Mouse (Mus musculus) MEL (cell line): ENCODE measurements around the gene Rbm26. TPM values are rescaled to one million over a fixed set of nuclear protein-coding genes. Genes with fewer than 3 reads are reported as not detected.

Source experiments
- DNase-seq: peaks from one replicate; pipeline ENCODE4 v3.0.0; 2011; ENCODE audit warnings: low read depth, low spot score
- H3K27ac ChIP-seq: 2 replicates; pipeline ENCODE4 v1.5.1; 2012; ENCODE audit warnings: low read depth, mild to moderate bottlenecking, control low read depth, low read length, moderate library complexity; ENCODE audit not compliant: control insufficient read depth
- H3K27me3 ChIP-seq, 2 experiments: fragments of 150-350 bp in 1 of 2; sonication (generic) in 1 of 2; 2 replicates each; pipeline ENCODE4 v1.6.1; 2012; ENCODE audit warnings: low read length in 2 of 2, mild to moderate bottlenecking in 2 of 2, improper control_type of control experiment in 1 of 2, moderate library complexity in 1 of 2; ENCODE audit not compliant: insufficient read depth in 2 of 2, control insufficient read depth in 1 of 2
- H3K36me3 ChIP-seq, 2 experiments: 2 replicates each; pipeline ENCODE4 v1.6.1; 2012 to 2014; ENCODE audit warnings: low read length in 2 of 2, improper control_type of control experiment in 1 of 2, inconsistent platforms in 1 of 2, mild to moderate bottlenecking in 1 of 2; ENCODE audit not compliant: insufficient read depth in 2 of 2, control insufficient read depth in 1 of 2
- H3K4me1 ChIP-seq, 2 experiments: fragments of 150-350 bp in 1 of 2; sonication (generic) in 1 of 2; 2 replicates each; pipeline ENCODE4 v1.6.1; 2012; ENCODE audit warnings: low read length in 2 of 2, improper control_type of control experiment in 1 of 2, mild to moderate bottlenecking in 1 of 2; ENCODE audit not compliant: insufficient read depth in 2 of 2, control insufficient read depth in 1 of 2
- H3K4me3 ChIP-seq, 2 experiments: fragments of 150-350 bp in 1 of 2; sonication (generic) in 1 of 2; 2 replicates each; pipeline ENCODE4 v1.5.1; 2012; ENCODE audit warnings: low read depth in 2 of 2, low read length in 2 of 2, mild to moderate bottlenecking in 2 of 2, moderate library complexity in 2 of 2, control low read depth in 1 of 2, improper control_type of control experiment in 1 of 2; ENCODE audit not compliant: control insufficient read depth in 1 of 2, insufficient read depth in 1 of 2
- H3K79me2 ChIP-seq: 2 replicates; pipeline ENCODE4 v1.6.1; 2012; ENCODE audit warnings: mild to moderate bottlenecking, low read length, moderate library complexity; ENCODE audit not compliant: control insufficient read depth, poor library complexity, insufficient read depth
- H3K9ac ChIP-seq: 2 replicates; pipeline ENCODE4 v1.6.1; 2012; ENCODE audit warnings: low read depth, mild to moderate bottlenecking, control low read depth, low read length, moderate library complexity; ENCODE audit not compliant: control insufficient read depth, poor library complexity, severe bottlenecking
- H3K9me3 ChIP-seq: fragments of 150-350 bp; sonication (generic); replicated peaks from 2 replicates; pipeline ENCODE4 v1.6.1; 2012; ENCODE audit warnings: mild to moderate bottlenecking, low read length, improper control_type of control experiment, moderate library complexity; ENCODE audit not compliant: insufficient read depth
- CHD2 ChIP-seq: IDR thresholded peaks from 2 replicates; pipeline ENCODE4 v1.6.1; 2011; ENCODE audit warnings: low read length, improper control_type of control experiment
- ELF1 ChIP-seq: IDR thresholded peaks from 2 replicates; pipeline ENCODE4 v1.6.1; 2014; ENCODE audit warnings: low read depth, mild to moderate bottlenecking, inconsistent platforms, low read length, improper control_type of control experiment, moderate library complexity
- EP300 ChIP-seq, 2 experiments: IDR thresholded peaks; 2 replicates each; pipeline ENCODE4 v1.6.1; 2011; ENCODE audit warnings: improper control_type of control experiment in 2 of 2, low read length in 2 of 2, low read depth in 1 of 2, mild to moderate bottlenecking in 1 of 2
- ETS1 ChIP-seq: IDR thresholded peaks from 2 replicates; pipeline ENCODE4 v1.6.1; 2012; ENCODE audit warnings: low read depth, mild to moderate bottlenecking, inconsistent platforms, low read length, improper control_type of control experiment, moderate library complexity
- MAX ChIP-seq: IDR thresholded peaks from 2 replicates; pipeline ENCODE4 v1.6.1; 2011; ENCODE audit warnings: low read length, improper control_type of control experiment
- MEF2A ChIP-seq: IDR thresholded peaks from 2 replicates; pipeline ENCODE4 v1.6.1; 2014; ENCODE audit warnings: low read depth, mild to moderate bottlenecking, inconsistent platforms, low read length, improper control_type of control experiment; ENCODE audit not compliant: poor library complexity, insufficient replicate concordance, severe bottlenecking; ENCODE audit errors: extremely low read depth
- MXI1 ChIP-seq: IDR thresholded peaks from 2 replicates; pipeline ENCODE4 v1.6.1; 2011; ENCODE audit warnings: mild to moderate bottlenecking, low read depth, low read length, improper control_type of control experiment
- MYC ChIP-seq: IDR thresholded peaks from 2 replicates; pipeline ENCODE4 v1.6.1; 2011; ENCODE audit warnings: low read depth, mild to moderate bottlenecking, low read length, improper control_type of control experiment, moderate library complexity
- NELFE ChIP-seq: IDR thresholded peaks from 2 replicates; pipeline ENCODE4 v1.6.1; 2011; ENCODE audit warnings: low read depth, low read length, improper control_type of control experiment
- RAD21 ChIP-seq: IDR thresholded peaks from 2 replicates; pipeline ENCODE4 v1.6.1; 2011; ENCODE audit warnings: mild to moderate bottlenecking, low read depth, low read length, improper control_type of control experiment
- RCOR1 ChIP-seq: IDR thresholded peaks from 2 replicates; pipeline ENCODE4 v1.6.1; 2012; ENCODE audit warnings: low read depth, mild to moderate bottlenecking, inconsistent platforms, low read length, improper control_type of control experiment
- SIN3A ChIP-seq: IDR thresholded peaks from 2 replicates; pipeline ENCODE4 v1.6.1; 2012; ENCODE audit warnings: low read length, improper control_type of control experiment, inconsistent platforms
- SMC3 ChIP-seq: IDR thresholded peaks from 2 replicates; pipeline ENCODE4 v1.6.1; 2011; ENCODE audit warnings: low read depth, low read length, improper control_type of control experiment
- TBP ChIP-seq: IDR thresholded peaks from 2 replicates; pipeline ENCODE4 v1.8.0; 2011; ENCODE audit warnings: low read depth, low read length, improper control_type of control experiment
- TCF12 ChIP-seq: IDR thresholded peaks from 2 replicates; pipeline ENCODE4 v1.6.1; 2014; ENCODE audit warnings: low read depth, mild to moderate bottlenecking, inconsistent platforms, low read length, improper control_type of control experiment, moderate library complexity
- USF1 ChIP-seq: IDR thresholded peaks from 2 replicates; pipeline ENCODE4 v1.6.1; 2014; ENCODE audit warnings: low read depth, mild to moderate bottlenecking, inconsistent platforms, low read length, improper control_type of control experiment, moderate library complexity
- ZC3H11A ChIP-seq: IDR thresholded peaks from 2 replicates; pipeline ENCODE4 v1.6.1; 2012; ENCODE audit warnings: low read depth, mild to moderate bottlenecking, inconsistent platforms, low read length, improper control_type of control experiment
- ZKSCAN1 ChIP-seq: IDR thresholded peaks from 2 replicates; pipeline ENCODE4 v1.6.1; 2012; ENCODE audit warnings: low read depth, mild to moderate bottlenecking, inconsistent platforms, low read length, improper control_type of control experiment, moderate library complexity
- ZNF384 ChIP-seq: IDR thresholded peaks from 2 replicates; pipeline ENCODE4 v1.6.1; 2012; ENCODE audit warnings: low read depth, mild to moderate bottlenecking, inconsistent platforms, low read length, improper control_type of control experiment
- polyA plus RNA-seq, 2 experiments: library from polyadenylated mRNA; stranded (reverse) in 1 of 2; unstranded in 1 of 2; fragments of >175 nt in 1 of 2; fragments of >200 nt in 1 of 2; gene quantifications; 2 replicates each; pipeline versions ENCODE4 v1.2.1 to v1.2.4; 2012; ENCODE audit warnings: low replicate concordance in 2 of 2, low read depth in 1 of 2; ENCODE audit not compliant: insufficient read length in 2 of 2, insufficient read depth in 1 of 2, missing spikeins in 1 of 2
- total RNA-seq: library from RNA; depleted of rRNA; stranded (reverse); fragments of 300-350 nt; gene quantifications from 2 replicates; pipeline ENCODE4 v1.2.3, GENCODE M21; 2012

The Rbm26 gene
- total and polyA plus RNA-seq, 3 experiments = 27.7 to 55.9 (median 47.8) TPM

- H3K27me3 ChIP-seq = no peaks in the 10 kb centered on the region
- no peak overlapping the region for H3K9ac ChIP-seq
Observed at GRCm38 (mm10) chr14:105167181-105167580, 9.9 kb downstream of the Rbm26 start.

GRCm38 (mm10) chr14:105164793-105165192, 12.3 kb downstream of the Rbm26 start:
- Histone ChIP-seq H3K4me3 (no peak overlapping the region), H3K27ac (no peak overlapping the region), H3K27me3 (no peaks in the 10 kb centered on the region), H3K9me3 (no peaks in the 10 kb centered on the region)
- peak; percentile 28 for DNase-seq
- no peak for TF ChIP-seq SMC3
- 0 out of 2 replicates have a peak, but pooled peaks have one; percentile 17 for TF ChIP-seq ELF1
- TF ChIP-seq, all 39 proteins: peak for 1
- peaks cover 54% of the 10 kb centered on the region for H3K79me2 ChIP-seq
- H3K36me3 ChIP-seq = peaks cover 9 to 22% of the 10 kb centered on the region in 2 experiments
- peaks cover 3 to 13% of the 10 kb centered on the region in 2 experiments; a peak in 3 of 4 replicates for H3K4me1 ChIP-seq
- no peak overlapping the region for H3K9ac ChIP-seq

More at GRCm38 (mm10) chr14:105167181-105167580, 9.9 kb downstream of the Rbm26 start:
- TF ChIP-seq TCF12 = no peak
- no peak for TF ChIP-seq CHD2
- TF ChIP-seq ZNF384 = no peak
- no peak for TF ChIP-seq EP300 (IDR thresholded peaks at IDR 0.05; ENCODE audit: low read depth in 1 of 2, low read length in 2 of 2)
- TF ChIP-seq NELFE = no peak
- TF ChIP-seq ETS1 = no peak
- no peak for TF ChIP-seq MXI1
- TF ChIP-seq SIN3A = no peak
- no peak for TF ChIP-seq MYC
- no peak for TF ChIP-seq USF1
- no peak for TF ChIP-seq MAX
- TF ChIP-seq RCOR1 = no peak
- TF ChIP-seq MEF2A = no peak
- TF ChIP-seq ZKSCAN1 = no peak
- TF ChIP-seq SMC3 = no peak
- TF ChIP-seq TBP = no peak
- TF ChIP-seq ZC3H11A = no peak
- TF ChIP-seq RAD21 = no peak
- TF ChIP-seq, all 39 proteins: peak for 0
- H3K4me3 ChIP-seq = no peak overlapping the region
- peaks cover 7 to 27% of the 10 kb centered on the region in 2 experiments for H3K36me3 ChIP-seq
- no peaks in the 10 kb centered on the region for H3K9me3 ChIP-seq
- DNase-seq = no peak
- peaks cover 60% of the 10 kb centered on the region for H3K79me2 ChIP-seq
- no peak overlapping the region for H3K27ac ChIP-seq
- H3K4me1 ChIP-seq = peaks cover 6 to 13% of the 10 kb centered on the region in 2 experiments; a peak in 3 of 4 replicates
